Mouse (Mus musculus): Measurements from ENCODE around the gene Epha6.

Gene Epha6

GRCm38 (mm10) chr16:59643766-59644165 lies 961.6 kb downstream of the Epha6 start:
- no peak for DNase-seq (ENCODE audit: low spot score)

- DNase-seq (ENCODE audit: low spot score) = no peak
These were observed 965.3 kb downstream of the Epha6 start for GRCm38 (mm10) chr16:59639985-59640384.

- DNase-seq (ENCODE audit: low spot score) = peak; percentile 93
These were observed 966.1 kb downstream of the Epha6 start, which contains the start of gene Arl6 for GRCm38 (mm10) chr16:59639102-59639691. Arl6 (minus strand) TSS chr16:59639391.

GRCm38 (mm10) chr16:59634598-59634997 lies 970.7 kb downstream of the Epha6 start:
- DNase-seq (ENCODE audit: low spot score) = no peak

- no peak for DNase-seq (ENCODE audit: low spot score)
These were observed 983.8 kb downstream of the Epha6 start for GRCm38 (mm10) chr16:59621554-59621953.

GRCm38 (mm10) chr16:59617167-59617566 lies 988.2 kb downstream of the Epha6 start:
- DNase-seq (ENCODE audit: low spot score) = peak; percentile 28

- no peak for DNase-seq (ENCODE audit: low spot score)
These were observed 989.7 kb downstream of the Epha6 start for GRCm38 (mm10) chr16:59615675-59616074.

GRCm38 (mm10) chr16:59610750-59611149 lies 994.6 kb downstream of the Epha6 start:
- DNase-seq (ENCODE audit: low spot score) = no peak

- no peak for DNase-seq (ENCODE audit: low spot score)
These were observed 1001.1 kb downstream of the Epha6 start for GRCm38 (mm10) chr16:59604078-59604781.

Data from urinary bladder, postnatal 14 days (tissue).